Mouse (Mus musculus): ENCODE results near the gene Gm17324. TPM values are rescaled to one million over a fixed set of nuclear protein-coding genes. Genes with fewer than 3 reads are reported as not detected.

Gm17324 gene
- polyA plus RNA-seq (2012): 0.09 and 0.19 TPM in 2 replicates

DNA sequence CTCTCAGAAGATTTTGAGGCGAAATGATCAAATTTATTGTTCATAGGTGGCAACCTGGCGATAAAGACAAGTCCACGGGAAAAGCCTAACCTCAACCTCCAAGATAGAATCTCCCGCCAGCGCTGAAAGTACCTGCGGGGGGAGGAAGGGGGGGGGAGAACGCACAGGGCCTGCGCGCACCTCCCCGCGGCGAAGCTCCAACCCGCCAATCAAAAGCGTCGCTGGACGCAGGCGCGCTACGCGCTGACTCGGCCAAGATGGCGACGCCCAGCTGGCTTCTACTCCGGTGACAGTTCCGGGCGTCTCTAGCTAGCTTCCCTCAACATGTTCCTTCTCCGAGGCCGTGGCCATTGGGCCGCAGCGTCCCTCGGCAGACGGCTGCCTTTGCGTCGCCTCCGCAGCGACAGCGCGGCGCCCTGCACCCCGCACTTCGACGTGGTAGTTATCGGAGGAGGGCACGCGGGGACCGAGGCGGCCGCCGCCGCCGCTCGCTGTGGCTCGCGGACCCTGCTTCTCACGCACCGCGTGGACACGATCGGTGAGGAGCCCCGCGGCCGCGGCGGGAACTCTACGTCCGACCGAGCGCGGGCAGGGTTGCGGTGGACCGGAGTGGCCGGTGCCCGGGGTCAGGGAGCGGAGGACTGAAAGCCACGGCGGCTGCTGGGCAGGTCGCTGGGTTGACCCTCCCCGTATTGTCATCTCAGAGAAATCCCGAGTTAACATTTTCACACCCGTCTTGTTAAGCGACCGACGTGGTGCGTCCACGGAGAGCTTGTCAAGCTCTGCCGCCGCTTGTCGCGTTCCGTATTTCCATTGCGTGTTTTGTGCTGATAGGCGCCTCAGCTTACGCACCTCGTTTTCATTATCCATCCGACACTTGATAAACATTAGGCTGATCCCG is at the start of gene Gm17324, which contains the start of gene Mto1:
Gm17324 (minus strand) TSS at position 814 of the 901 bp plus-strand sequence.
Mto1 (plus strand) TSS at position 236 of the 901 bp plus-strand sequence.
- TF ChIP-seq GATA1 (IDR thresholded peaks at IDR 0.05; ENCODE audit: low read length): no peak

DNA sequence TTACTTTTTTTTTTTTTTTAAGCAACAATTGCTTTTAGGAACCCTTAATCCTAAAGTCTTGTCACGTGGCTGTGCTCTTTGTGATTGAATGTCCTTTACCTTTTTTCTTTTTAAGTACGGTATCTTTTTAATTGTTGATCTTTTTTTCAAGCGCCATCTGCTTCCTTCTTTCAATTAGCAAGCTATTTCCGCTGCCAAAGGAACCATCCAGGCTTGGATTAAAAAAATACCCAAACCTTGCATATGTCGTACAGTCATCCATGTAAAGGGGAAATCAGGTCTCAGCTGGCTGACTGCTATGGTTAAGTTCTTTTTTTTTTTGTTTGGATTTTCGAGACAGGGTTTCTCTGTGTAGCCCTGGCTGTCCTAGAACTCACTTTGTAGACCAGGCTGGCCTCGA is 44.6 kb upstream of the Gm17324 start:
- TF ChIP-seq GATA1 (IDR thresholded peaks at IDR 0.05; ENCODE audit: low read length): no peak

- no peak for TF ChIP-seq GATA1 (IDR thresholded peaks at IDR 0.05; ENCODE audit: low read length)
Observed at GRCm38 (mm10) chr9:78492254-78492653, 43.7 kb upstream of the Gm17324 start.

GRCm38 (mm10) chr9:78491169-78491568 is 42.6 kb upstream of the Gm17324 start:
- no peak for TF ChIP-seq GATA1 (IDR thresholded peaks at IDR 0.05; ENCODE audit: low read length)

DNA sequence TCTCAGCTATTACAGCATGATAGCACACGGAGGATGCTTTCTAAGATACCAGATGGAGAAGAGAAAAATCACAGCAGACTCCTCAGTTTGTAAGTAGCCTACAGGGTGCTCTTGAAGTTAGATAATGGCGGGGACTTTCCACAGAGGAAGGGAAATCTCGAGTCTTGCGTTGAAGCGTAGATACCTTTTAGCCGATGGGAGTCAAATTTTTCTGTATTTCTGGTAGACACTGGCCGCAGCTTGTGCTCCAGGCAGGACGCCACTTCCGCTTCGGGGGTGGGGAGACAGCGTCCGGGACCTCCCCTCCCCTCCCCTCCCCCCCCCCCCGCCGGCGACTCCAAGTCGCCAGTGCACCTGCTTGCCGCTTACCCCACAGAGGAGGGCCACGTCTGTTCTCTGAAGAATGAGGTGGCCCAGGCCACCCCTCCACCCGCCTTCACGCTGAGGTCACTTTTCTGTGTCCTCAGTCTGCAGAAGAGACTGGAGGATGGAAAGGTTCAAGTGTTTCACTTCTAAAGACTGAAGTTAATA is 40.4 kb upstream of the Gm17324 start, which contains the start of gene Eef1a1:
Eef1a1 (minus strand) TSS at position 262 of the 531 bp plus-strand sequence.
- no peak for TF ChIP-seq GATA1 (IDR thresholded peaks at IDR 0.05; ENCODE audit: low read length)

DNA sequence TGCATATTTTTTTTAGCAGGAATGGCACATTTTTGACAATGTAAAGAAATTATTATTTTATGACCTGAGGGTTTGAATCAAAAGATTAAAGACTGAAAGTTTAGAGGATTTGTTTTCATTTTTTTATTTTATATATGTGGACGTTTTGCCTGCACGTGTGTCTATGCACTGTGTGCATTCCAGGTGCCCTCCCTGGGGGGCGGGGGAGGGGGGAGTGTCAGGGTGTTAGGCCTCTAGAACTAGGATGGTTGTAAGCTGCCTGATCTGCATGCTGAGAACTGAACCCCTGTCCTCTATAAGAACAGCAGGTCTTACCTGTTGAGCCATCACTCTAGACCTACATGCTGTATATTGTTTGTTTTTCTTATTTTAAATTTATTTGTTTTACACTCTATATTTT is 36.1 kb upstream of the Gm17324 start:
- TF ChIP-seq GATA1 (IDR thresholded peaks at IDR 0.05; ENCODE audit: low read length): no peak

DNA sequence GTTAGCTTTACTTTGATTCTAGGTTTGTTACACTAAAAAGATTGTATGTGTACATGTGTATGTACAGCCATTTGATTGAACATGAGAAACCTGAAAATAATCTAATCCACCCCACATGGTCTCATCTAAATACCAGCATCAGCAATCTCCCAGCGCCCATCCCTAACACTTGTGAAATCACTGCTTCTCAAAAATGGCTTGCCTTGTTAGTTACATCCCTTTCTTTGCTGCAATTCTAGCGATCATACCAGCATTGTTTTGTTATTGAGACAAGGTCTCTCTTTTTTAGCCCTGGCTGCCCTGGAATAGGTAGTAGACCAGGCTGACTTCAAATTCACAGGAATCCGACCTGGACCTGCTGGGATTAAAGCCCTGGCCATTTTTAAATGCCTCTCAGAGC is 33.8 kb upstream of the Gm17324 start:
- no peak for TF ChIP-seq GATA1 (IDR thresholded peaks at IDR 0.05; ENCODE audit: low read length)

GRCm38 (mm10) chr9:78481423-78482331 is 33.1 kb upstream of the Gm17324 start:
- no peak for TF ChIP-seq GATA1 (IDR thresholded peaks at IDR 0.05; ENCODE audit: low read length)

DNA sequence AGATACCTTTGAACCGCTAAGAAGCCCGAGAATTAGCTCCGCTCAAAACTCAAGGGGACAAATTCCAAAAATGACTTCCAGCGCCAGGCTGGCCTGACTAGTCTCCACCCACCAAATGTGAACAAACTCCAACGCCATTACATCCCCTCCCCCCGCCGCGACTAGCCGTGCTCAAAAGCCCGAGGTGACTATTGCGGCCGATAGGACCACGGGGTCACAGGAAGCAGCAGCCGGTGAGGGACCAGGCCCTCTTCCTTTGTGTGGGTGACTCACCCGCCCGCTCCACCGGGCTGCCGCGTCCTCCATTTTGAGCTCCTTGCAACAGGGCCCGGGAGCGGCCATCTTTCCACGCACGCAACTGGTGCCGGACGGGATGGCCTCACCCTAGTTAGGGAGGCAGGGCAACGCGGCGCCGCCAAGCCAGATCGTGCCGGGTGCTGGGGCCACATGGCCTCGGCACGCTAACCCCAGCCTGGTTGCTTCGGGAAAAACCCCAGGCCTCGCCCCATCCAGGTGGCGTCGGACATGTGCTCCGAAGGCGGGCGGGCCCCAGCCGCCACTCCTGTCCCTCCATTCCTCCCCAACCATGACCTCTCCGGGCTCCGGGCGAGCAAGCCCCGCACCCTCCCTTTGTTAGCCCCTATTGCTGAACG is 32.2 kb upstream of the Gm17324 start:
- TF ChIP-seq GATA1 (IDR thresholded peaks at IDR 0.05; ENCODE audit: low read length): no peak

GRCm38 (mm10) chr9:78477021-78477551 is 28.5 kb upstream of the Gm17324 start:
- TF ChIP-seq GATA1 (IDR thresholded peaks at IDR 0.05; ENCODE audit: low read length): no peak

- TF ChIP-seq GATA1 (IDR thresholded peaks at IDR 0.05; ENCODE audit: low read length): no peak
Observed at GRCm38 (mm10) chr9:78476531-78477020, 28.0 kb upstream of the Gm17324 start.

GRCm38 (mm10) chr9:78475873-78476272 is 27.3 kb upstream of the Gm17324 start:
- no peak for TF ChIP-seq GATA1 (IDR thresholded peaks at IDR 0.05; ENCODE audit: low read length)

- no peak for TF ChIP-seq GATA1 (IDR thresholded peaks at IDR 0.05; ENCODE audit: low read length)
Observed at GRCm38 (mm10) chr9:78475383-78475780, 26.8 kb upstream of the Gm17324 start.

GRCm38 (mm10) chr9:78474771-78475382 is 26.3 kb upstream of the Gm17324 start:
- TF ChIP-seq GATA1 (IDR thresholded peaks at IDR 0.05; ENCODE audit: low read length): no peak
